Mouse (Mus musculus): ENCODE measurements around the gene Deaf1. TPM values are rescaled to one million over a fixed set of nuclear protein-coding genes. Genes with fewer than 3 reads are reported as not detected.
"Not testable (repeated sequence)": the region's sequence is repeated elsewhere in the genome, so short reads cannot be mapped to it uniquely, and the experiment has no call there.

Gene Deaf1
- total RNA-seq, 2 experiments from 2014 or later, result 24.6 to 28.7 TPM

- DNase-seq, result no peak
Observed at GRCm38 (mm10) chr7:141264041-141264700, 63.3 kb downstream of the Deaf1 start.

- DNase-seq, result no peak
Observed at GRCm38 (mm10) chr7:141263640-141264039, 63.9 kb downstream of the Deaf1 start.

GRCm38 (mm10) chr7:141261480-141261879, 66.0 kb downstream of the Deaf1 start:
- no peak for DNase-seq

- DNase-seq, result no peak
Observed at GRCm38 (mm10) chr7:141256159-141256558, 71.3 kb downstream of the Deaf1 start.

- DNase-seq, result not testable (repeated sequence)
Observed at GRCm38 (mm10) chr7:141250486-141250885, 77.0 kb downstream of the Deaf1 start.

Other genes starting within 250 kb of the Deaf1 start
- not detected for gene Pkp3, start 249.5 kb downstream of the Deaf1 start, total RNA-seq (2021)
- gene Sigirr, start 227.1 kb downstream of the Deaf1 start, total RNA-seq (2021), result 1 to 10 TPM; 2.4 to 2.6 TPM
- gene Ano9, start 209.9 kb downstream of the Deaf1 start, total RNA-seq (2021), result not detected
- gene Ptdss2, start 205.3 kb downstream of the Deaf1 start, total RNA-seq (2021), result 10 to 100 TPM; 16.8 to 18.0 TPM
- gene Rnh1, start 154.8 kb downstream of the Deaf1 start, total RNA-seq (2021), result 10 to 100 TPM; 52.9 to 56.0 TPM
- 100 to 1,000 TPM; 205 to 240 TPM for gene Hras, start 133.7 kb downstream of the Deaf1 start, total RNA-seq (2021)
- gene Lrrc56, start 133.5 kb downstream of the Deaf1 start, total RNA-seq (2021), result 1 to 10 TPM; 2.7 to 3.2 TPM
- gene Lmntd2, start 113.6 kb downstream of the Deaf1 start, total RNA-seq (2021), result not detected
- gene Rassf7, start 111.8 kb downstream of the Deaf1 start, total RNA-seq (2021), result 1 to 10 TPM; 2.1 to 2.8 TPM
- 10 to 100 TPM; 29.8 to 37.0 TPM for gene Phrf1, start 98.9 kb downstream of the Deaf1 start, total RNA-seq (2021)
- gene Irf7, start 61.2 kb downstream of the Deaf1 start, total RNA-seq (2021), result 1 to 10 TPM in 1 of 2 experiments, under 1 TPM in 1; 0.59 to 1.2 TPM
- 1 to 10 TPM; 1.0 to 1.1 TPM for gene Cdhr5, start 50.9 kb downstream of the Deaf1 start, total RNA-seq (2021)
- 1 to 10 TPM in 1 of 2 experiments, under 1 TPM in 1; 0.99 to 2.5 TPM for gene Sct, start 48.6 kb downstream of the Deaf1 start, total RNA-seq (2021)
- under 1 TPM; 0.70 to 0.99 TPM for gene Drd4, start 35.7 kb downstream of the Deaf1 start, total RNA-seq (2021)
- gene Tmem80, start within 50 bp of the Deaf1 start, total RNA-seq (2021), result 10 to 100 TPM; 12.1 to 12.8 TPM
- 1 to 10 TPM; 1.5 to 2.3 TPM for gene Eps8l2, start 11.2 kb upstream of the Deaf1 start, total RNA-seq (2021)
- 100 to 1,000 TPM; 110 to 111 TPM for gene Taldo1, start 64.5 kb upstream of the Deaf1 start, total RNA-seq (2021)
- gene Gatd1, start 86.4 kb upstream of the Deaf1 start, total RNA-seq (2021), result 10 to 100 TPM; 12.1 to 13.5 TPM
- gene Cend1, start 101.8 kb upstream of the Deaf1 start, total RNA-seq (2021), result 1 to 10 TPM in 1 of 2 experiments, under 1 TPM in 1; 0.66 to 1.4 TPM
- gene Slc25a22, start 110.2 kb upstream of the Deaf1 start, total RNA-seq (2021), result 10 to 100 TPM; 14.5 to 25.7 TPM
- 1 to 10 TPM; 2.4 to 3.2 TPM for gene Pidd1, start 116.3 kb upstream of the Deaf1 start, total RNA-seq (2021)
- 1,000 to 10,000 TPM in 1 of 2 experiments, 100 to 1,000 TPM in 1; 886 to 1,008 TPM for gene Rplp2, start 119.7 kb upstream of the Deaf1 start, total RNA-seq (2021)
- 100 to 1,000 TPM; 119 to 151 TPM for gene Pnpla2, start 127.5 kb upstream of the Deaf1 start, total RNA-seq (2021)
- 1 to 10 TPM; 8.6 to 9.9 TPM for gene Cracr2b, start 133.4 kb upstream of the Deaf1 start, total RNA-seq (2021)
- gene Cd151, start 139.7 kb upstream of the Deaf1 start, total RNA-seq (2021), result 10 to 100 TPM; 77.7 to 88.5 TPM
- gene Polr2l, start 147.4 kb upstream of the Deaf1 start, total RNA-seq (2021), result 10 to 100 TPM; 43.4 to 49.0 TPM
- gene Tspan4, start 147.6 kb upstream of the Deaf1 start, total RNA-seq (2021), result 10 to 100 TPM; 18.6 to 21.0 TPM
- 10 to 100 TPM; 22.7 to 22.8 TPM for gene Chid1, start 212.2 kb upstream of the Deaf1 start, total RNA-seq (2021)
- 10 to 100 TPM; 45.1 to 48.9 TPM for gene Ap2a2, start 234.5 kb upstream of the Deaf1 start, total RNA-seq (2021)